Mouse (Mus musculus) cerebellum, adult 11-12 months (tissue): ENCODE measurements around the gene Spcs2.

Source experiments
- DNase-seq: peaks from one replicate; pipeline ENCODE4 v3.0.0; 2022

Spcs2 gene

GRCm38 (mm10) chr7:99863362-99863761 is at the start of gene Spcs2:
Spcs2 (minus strand) TSS chr7:99863462.
- no peak for DNase-seq

GRCm38 (mm10) chr7:99911038-99911437 is 47.8 kb upstream of the Spcs2 start:
- no peak for DNase-seq

GRCm38 (mm10) chr7:99907463-99907862 is 44.2 kb upstream of the Spcs2 start:
- no peak for DNase-seq

GRCm38 (mm10) chr7:99906346-99906745 is 43.1 kb upstream of the Spcs2 start:
- no peak for DNase-seq

- no peak for DNase-seq
These were observed 41.3 kb upstream of the Spcs2 start for GRCm38 (mm10) chr7:99904421-99905005.

- no peak for DNase-seq
These were observed 39.8 kb upstream of the Spcs2 start for GRCm38 (mm10) chr7:99902918-99903665.

- no peak for DNase-seq
These were observed 38.9 kb upstream of the Spcs2 start for GRCm38 (mm10) chr7:99902208-99902607.

GRCm38 (mm10) chr7:99896905-99897304 is 33.6 kb upstream of the Spcs2 start:
- no peak for DNase-seq

- no peak for DNase-seq
These were observed 31.2 kb upstream of the Spcs2 start for GRCm38 (mm10) chr7:99894478-99894877.

GRCm38 (mm10) chr7:99893967-99894366 is 30.7 kb upstream of the Spcs2 start:
- DNase-seq: no peak

- no peak for DNase-seq
These were observed 29.1 kb upstream of the Spcs2 start for GRCm38 (mm10) chr7:99892351-99892750.

GRCm38 (mm10) chr7:99891471-99891870 is 28.2 kb upstream of the Spcs2 start:
- DNase-seq: no peak

- no peak for DNase-seq
These were observed 27.0 kb upstream of the Spcs2 start for GRCm38 (mm10) chr7:99890168-99890755.

GRCm38 (mm10) chr7:99889175-99889880 is 26.1 kb upstream of the Spcs2 start:
- DNase-seq: peak; percentile 8

- no peak for DNase-seq
These were observed 24.5 kb upstream of the Spcs2 start for GRCm38 (mm10) chr7:99887743-99888142.

GRCm38 (mm10) chr7:99887230-99887735 is 24.0 kb upstream of the Spcs2 start:
- DNase-seq: no peak

- no peak for DNase-seq
These were observed 15.0 kb upstream of the Spcs2 start for GRCm38 (mm10) chr7:99878254-99878653.

- DNase-seq: peak; percentile 40
These were observed 13.1 kb upstream of the Spcs2 start for GRCm38 (mm10) chr7:99876345-99876744.

GRCm38 (mm10) chr7:99875891-99876290 is 12.6 kb upstream of the Spcs2 start:
- no peak for DNase-seq

GRCm38 (mm10) chr7:99873965-99874364 is 10.7 kb upstream of the Spcs2 start:
- DNase-seq: no peak

- no peak for DNase-seq
These were observed 6.0 kb upstream of the Spcs2 start for GRCm38 (mm10) chr7:99869296-99869695.

- no peak for DNase-seq
These were observed 2.0 kb upstream of the Spcs2 start for GRCm38 (mm10) chr7:99865219-99865618.
